In genomic region chr2:127518831-127519230, GRCm38 (mm10) we compare ENCODE assay signal across 25 mouse cellular contexts. TPM values are rescaled to one million over a fixed set of nuclear protein-coding genes. Genes with fewer than 3 reads are reported as not detected.
DNase-seq lines count a peak whose midpoint lies in the region; ATAC-seq and TF ChIP-seq lines count a peak whose summit lies in the region.
"Had no signal": no experiment of that assay in that cellular context is flagged by ENCODE, and none has a peak within 500 bp of the region (broad histone marks: within the 10 kb centered on the region; RNA-seq: fewer than 3 reads in every experiment).

No protein-coding gene starts in this region.

- H3K27ac ChIP-seq in forebrain, embryonic 12.5 days = no peak overlapping the region
- no peak overlapping the region for H3K27ac ChIP-seq in forebrain, embryonic 14.5 days (ENCODE audit: low read depth, low read length)
- peak overlapping the region; percentile 96 for H3K27ac ChIP-seq in layer of hippocampus, adult 2 months
- H3K27ac ChIP-seq in midbrain, embryonic 15.5 days = no peak overlapping the region
- H3K27ac ChIP-seq: heart, embryonic 13.5 days; limb, embryonic 13.5 days; liver, embryonic 13.5 days; stomach, postnatal 0 days had no signal

- peaks cover 46% of the 10 kb centered on the region for H3K4me1 ChIP-seq in forebrain, embryonic 12.5 days
- H3K4me1 ChIP-seq in forebrain, embryonic 14.5 days (ENCODE audit: control insufficient read depth, insufficient read depth, low read length) = peaks cover 38% of the 10 kb centered on the region
- peaks cover 44% of the 10 kb centered on the region for H3K4me1 ChIP-seq in midbrain, embryonic 15.5 days

- WGBS in forebrain, embryonic 12.5 days = 75% methylated on average over 3 of the region's 3 CpGs
- WGBS in forebrain, embryonic 14.5 days = 77% methylated on average over 3 of the region's 3 CpGs
- 80% methylated on average over 3 of the region's 3 CpGs for WGBS in midbrain, embryonic 15.5 days

- DNase-seq in forebrain, embryonic 14.5 days (ENCODE audit: low spot score) = no peak
- DNase-seq in layer of hippocampus, adult 2 months (ENCODE audit: low spot score in 2 of 2) = no peak
- DNase-seq in layer of hippocampus, adult 9-11 months = no peak
- DNase-seq in right cerebral cortex, adult 2 months (ENCODE audit: low spot score in 2 of 2) = no peak
- DNase-seq: adrenal gland, postnatal 10 days; kidney, adult 8-10 months; kidney, postnatal 14 days; liver, embryonic 13.5 days; lung, embryonic 14.5 days; lung, postnatal 4 days had no signal

- H3K4me3 ChIP-seq in forebrain, embryonic 12.5 days (replicated peaks) = no peak overlapping the region
- no peak overlapping the region for H3K4me3 ChIP-seq in forebrain, embryonic 14.5 days (ENCODE audit: low read depth, low read length)
- H3K4me3 ChIP-seq in layer of hippocampus, adult 2 months = peak overlapping the region; percentile 61
- no peak overlapping the region for H3K4me3 ChIP-seq in midbrain, embryonic 15.5 days
- H3K4me3 ChIP-seq: embryonic facial prominence, embryonic 10.5 days; heart, embryonic 13.5 days; limb, embryonic 13.5 days; liver, embryonic 13.5 days had no signal

- ATAC-seq in forebrain, embryonic 12.5 days (ENCODE audit: low FRiP score) = no peak
- ATAC-seq in forebrain, embryonic 14.5 days = no peak
- ATAC-seq in granulocyte monocyte progenitor cell, adult 5-6 weeks (replicated peaks; ENCODE audit: poor library complexity, severe bottlenecking) = peak; percentile 42
- no peak for ATAC-seq in midbrain, embryonic 15.5 days (replicated peaks)
- no peak for ATAC-seq in megakaryocyte-erythroid progenitor cell, adult 5-6 weeks (replicated peaks; ENCODE audit: low FRiP score, low TSS enrichment, poor library complexity, severe bottlenecking)
- ATAC-seq: activated CD4-positive, CD25-positive, alpha-beta regulatory T cell, adult 4 months; forebrain, embryonic 16.5 days; inflammation-experienced regulatory T-cells, adult 6 months had no signal

- no peak for TF ChIP-seq CTCF in layer of hippocampus, adult 2 months (conservative IDR thresholded peaks at IDR 0.05)

- no peaks in the 10 kb centered on the region for H3K36me3 ChIP-seq in forebrain, embryonic 12.5 days (replicated peaks)
- H3K36me3 ChIP-seq in forebrain, embryonic 14.5 days (ENCODE audit: control insufficient read depth, insufficient read depth, low read length) = no peaks in the 10 kb centered on the region
- no peaks in the 10 kb centered on the region for H3K36me3 ChIP-seq in midbrain, embryonic 15.5 days (replicated peaks)
- H3K36me3 ChIP-seq: embryonic facial prominence, embryonic 10.5 days; G1E; heart, embryonic 13.5 days; limb, embryonic 13.5 days; liver, embryonic 13.5 days had no signal

- no peak overlapping the region for H3K4me2 ChIP-seq in forebrain, embryonic 12.5 days
- no peak overlapping the region for H3K4me2 ChIP-seq in forebrain, embryonic 14.5 days (ENCODE audit: low read length)
- H3K4me2 ChIP-seq in midbrain, embryonic 15.5 days = peak overlapping the region; percentile 61; the same call in 1 of the 2 replicates
- H3K4me2 ChIP-seq: heart, embryonic 13.5 days; limb, embryonic 13.5 days; liver, embryonic 13.5 days; lung, embryonic 14.5 days had no signal

- 0 out of 2 replicates have a peak overlapping the region, but pooled peaks have one; percentile 29 for H3K9ac ChIP-seq in forebrain, embryonic 12.5 days
- H3K9ac ChIP-seq in forebrain, embryonic 14.5 days (ENCODE audit: low read length) = no peak overlapping the region
- no peak overlapping the region for H3K9ac ChIP-seq in midbrain, embryonic 15.5 days
- H3K9ac ChIP-seq: heart, embryonic 13.5 days; limb, embryonic 13.5 days; liver, embryonic 13.5 days; lung, embryonic 14.5 days had no signal

- no peaks in the 10 kb centered on the region for H3K9me3 ChIP-seq in forebrain, embryonic 12.5 days
- H3K9me3 ChIP-seq in forebrain, embryonic 14.5 days (replicated peaks; ENCODE audit: control insufficient read depth, low read length) = no peaks in the 10 kb centered on the region
- no peaks in the 10 kb centered on the region for H3K9me3 ChIP-seq in midbrain, embryonic 15.5 days
- H3K9me3 ChIP-seq: embryonic facial prominence, embryonic 10.5 days; G1E; heart, embryonic 13.5 days; limb, embryonic 13.5 days; liver, embryonic 13.5 days had no signal

- 0 out of 2 replicates have a peak, but pooled peaks cover 8% of the 10 kb centered on the region for H3K27me3 ChIP-seq in forebrain, embryonic 12.5 days
- no peaks in the 10 kb centered on the region for H3K27me3 ChIP-seq in forebrain, embryonic 14.5 days (replicated peaks; ENCODE audit: control insufficient read depth, insufficient read depth, low read length)
- H3K27me3 ChIP-seq in midbrain, embryonic 15.5 days (replicated peaks) = no peaks in the 10 kb centered on the region
- H3K27me3 ChIP-seq: limb, embryonic 13.5 days had no signal

RNA-seq across cellular contexts. Expression of gene Kcnip3, which starts 3.1 kb away (rescaled TPM):
- polyA plus RNA-seq in forebrain, embryonic 12.5 days (2016; fragmentation: Nextera tagmentation; extraction: Ambion mirVana) = 3.8 and 4.6 TPM in 2 replicates
- polyA plus RNA-seq in forebrain, embryonic 14.5 days (2014; fragmentation: Nextera tagmentation; extraction: Ambion mirVana) = 13.8 and 15.1 TPM in 2 replicates
- 10 to 100 TPM; 63.6 to 66.4 TPM for total RNA-seq in layer of hippocampus, adult 2 months (2021)
- 37.4 and 50.0 TPM in 2 replicates for total RNA-seq in granulocyte monocyte progenitor cell, adult 5-6 weeks (2014; fragmentation: Nextera tagmentation)
- total RNA-seq in granulocyte monocyte progenitor cell, adult 5-6 weeks (2017) = 19.5 and 23.4 TPM in 2 replicates
- polyA plus RNA-seq in midbrain, embryonic 15.5 days (2015; fragmentation: Nextera tagmentation; extraction: Ambion mirVana) = 8.9 and 10.0 TPM in 2 replicates
- total RNA-seq in megakaryocyte-erythroid progenitor cell, adult 5-6 weeks (2014; fragmentation: Nextera tagmentation) = not detected in 2 replicates
- 0.15 TPM in 1 of 2 replicates, not detected in the other for total RNA-seq in megakaryocyte-erythroid progenitor cell, adult 5-6 weeks (2017)
- total RNA-seq: neutrophil, adult 5-6 weeks had no signal

RNA-seq across cellular contexts. Expression of gene Prom2, which starts 22.4 kb away (rescaled TPM):
- polyA plus RNA-seq in forebrain, embryonic 12.5 days (2016; fragmentation: Nextera tagmentation; extraction: Ambion mirVana) = 0.26 and 0.41 TPM in 2 replicates
- 0.04 TPM in 1 of 2 replicates, not detected in the other for polyA plus RNA-seq in forebrain, embryonic 14.5 days (2014; fragmentation: Nextera tagmentation; extraction: Ambion mirVana)
- under 1 TPM; 0.08 to 0.10 TPM for total RNA-seq in layer of hippocampus, adult 2 months (2021)
- total RNA-seq in granulocyte monocyte progenitor cell, adult 5-6 weeks (2014; fragmentation: Nextera tagmentation) = not detected in 2 replicates
- not detected in 2 replicates for total RNA-seq in granulocyte monocyte progenitor cell, adult 5-6 weeks (2017)
- polyA plus RNA-seq in midbrain, embryonic 15.5 days (2015; fragmentation: Nextera tagmentation; extraction: Ambion mirVana) = 0.06 and 0.14 TPM in 2 replicates
- total RNA-seq in megakaryocyte-erythroid progenitor cell, adult 5-6 weeks (2014; fragmentation: Nextera tagmentation) = not detected in 2 replicates
- total RNA-seq in megakaryocyte-erythroid progenitor cell, adult 5-6 weeks (2017) = not detected in 2 replicates
- total RNA-seq: gastrocnemius, adult 18-20 months; heart, postnatal 25 days; neutrophil, adult 5-6 weeks had no signal
- polyA plus RNA-seq: activated CD4-positive, CD25-positive, alpha-beta regulatory T cell, adult 4 months; forebrain, embryonic 16.5 days; G1E; liver, embryonic 13.5 days had no signal

Comparison
In these comparisons a context has a peak if more than half of its experiments do, and no peak if none do; other contexts are left out.
1. RNA of gene Kcnip3, which starts 3.1 kb away (total RNA-seq): 63.6 to 66.4 TPM in layer of hippocampus, adult 2 months and 19.5 to 50.0 TPM in granulocyte monocyte progenitor cell, adult 5-6 weeks; 0.15 TPM in megakaryocyte-erythroid progenitor cell, adult 5-6 weeks; every median in the first group is over 10 times any median in the second.